Mouse (Mus musculus): ENCODE results near the gene Pde4dip. TPM values are rescaled to one million over a fixed set of nuclear protein-coding genes. Genes with fewer than 3 reads are reported as not detected.

The Pde4dip gene
- polyA plus RNA-seq, 1 experiment from 2014 or later, result 115 TPM

GRCm38 (mm10) chr3:97835888-97836287 is 52.6 kb downstream of the Pde4dip start:
- Histone ChIP-seq H3K4me2 (ENCODE audit: low read depth, low read length) (no peak overlapping the region), H3K9ac (ENCODE audit: low read length) (no peak overlapping the region), H3K27me3 (ENCODE audit: control insufficient read depth, insufficient read depth, low read length) (no peaks in the 10 kb centered on the region), H3K4me1 (ENCODE audit: control insufficient read depth, insufficient read depth, low read length) (peaks cover 16% of the 10 kb centered on the region), H3K9me3 (replicated peaks; ENCODE audit: control insufficient read depth, low read length) (no peaks in the 10 kb centered on the region), H3K4me3 (ENCODE audit: low read length) (no peak overlapping the region), H3K27ac (ENCODE audit: low read length) (no peak overlapping the region), H3K36me3 (ENCODE audit: control insufficient read depth, insufficient read depth) (no peaks in the 10 kb centered on the region; the same call in 1 of the 2 replicates)
- WGBS, result 84% methylated on average over 5 of the region's 5 CpGs
- no peak for ATAC-seq (replicated peaks; ENCODE audit: extremely low read depth, insufficient read depth, low FRiP score)

DNA sequence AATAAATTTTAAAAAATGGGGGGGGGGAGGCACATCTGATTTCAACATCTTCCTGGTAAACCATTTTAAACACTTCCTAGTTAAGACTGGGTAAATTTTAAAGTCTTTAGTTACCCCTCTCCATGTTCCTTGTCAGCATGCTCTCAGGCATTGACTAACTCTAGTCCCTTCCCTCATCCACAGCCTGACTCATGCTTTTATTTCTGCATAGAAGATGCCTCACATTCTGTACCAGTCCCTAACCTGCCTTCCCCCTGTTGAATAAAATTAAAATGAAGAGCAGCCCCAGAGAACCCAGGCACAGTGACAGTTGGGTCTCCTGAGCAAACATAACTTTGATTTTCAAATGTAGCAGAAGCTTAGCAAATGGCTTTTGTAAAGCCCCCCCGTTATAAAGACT is 53.9 kb downstream of the Pde4dip start:
- no peak overlapping the region for H3K9ac ChIP-seq (ENCODE audit: low read length)
- H3K4me2 ChIP-seq (ENCODE audit: low read depth, low read length), result no peak overlapping the region
- no peak overlapping the region for H3K4me3 ChIP-seq (ENCODE audit: low read length)
- H3K9me3 ChIP-seq (replicated peaks; ENCODE audit: control insufficient read depth, low read length), result no peaks in the 10 kb centered on the region
- no peaks in the 10 kb centered on the region for H3K27me3 ChIP-seq (ENCODE audit: control insufficient read depth, insufficient read depth, low read length)
- no peaks in the 10 kb centered on the region for H3K36me3 ChIP-seq (ENCODE audit: control insufficient read depth, insufficient read depth)
- peaks cover 16% of the 10 kb centered on the region for H3K4me1 ChIP-seq (ENCODE audit: control insufficient read depth, insufficient read depth, low read length)
- H3K27ac ChIP-seq (ENCODE audit: low read length), result no peak overlapping the region
- ATAC-seq (replicated peaks; ENCODE audit: extremely low read depth, insufficient read depth, low FRiP score), result no peak
- 56% methylated on average over 1 of the region's 1 CpGs for WGBS

- H3K4me1 ChIP-seq (ENCODE audit: control insufficient read depth, insufficient read depth, low read length), result peaks cover 25% of the 10 kb centered on the region
- H3K9me3 ChIP-seq (replicated peaks; ENCODE audit: control insufficient read depth, low read length), result no peaks in the 10 kb centered on the region
- no peaks in the 10 kb centered on the region for H3K36me3 ChIP-seq (ENCODE audit: control insufficient read depth, insufficient read depth)
- no peak for ATAC-seq (replicated peaks; ENCODE audit: extremely low read depth, insufficient read depth, low FRiP score)
- H3K4me2 ChIP-seq (ENCODE audit: low read depth, low read length), result no peak overlapping the region
- 68% methylated on average over 15 of the region's 15 CpGs for WGBS
- H3K4me3 ChIP-seq (ENCODE audit: low read length), result no peak overlapping the region
- H3K27ac ChIP-seq (ENCODE audit: low read length), result peak overlapping the region; percentile 18; the same call in 1 of the 2 replicates
- H3K9ac ChIP-seq (ENCODE audit: low read length), result no peak overlapping the region
- no peaks in the 10 kb centered on the region for H3K27me3 ChIP-seq (ENCODE audit: control insufficient read depth, insufficient read depth, low read length)
These were observed 56.8 kb downstream of the Pde4dip start for GRCm38 (mm10) chr3:97831564-97832320.

- Histone ChIP-seq H3K9ac (ENCODE audit: low read length) (no peak overlapping the region; the same call in 1 of the 2 replicates), H3K36me3 (ENCODE audit: control insufficient read depth, insufficient read depth) (no peaks in the 10 kb centered on the region), H3K4me1 (ENCODE audit: control insufficient read depth, insufficient read depth, low read length) (peaks cover 26% of the 10 kb centered on the region), H3K4me3 (ENCODE audit: low read length) (no peak overlapping the region), H3K4me2 (ENCODE audit: low read depth, low read length) (no peak overlapping the region), H3K9me3 (replicated peaks; ENCODE audit: control insufficient read depth, low read length) (no peaks in the 10 kb centered on the region), H3K27ac (ENCODE audit: low read length) (no peak overlapping the region), H3K27me3 (ENCODE audit: control insufficient read depth, insufficient read depth, low read length) (no peaks in the 10 kb centered on the region)
- WGBS, result 83% methylated on average over 2 of the region's 2 CpGs
- ATAC-seq (replicated peaks; ENCODE audit: extremely low read depth, insufficient read depth, low FRiP score), result no peak
These were observed 57.9 kb downstream of the Pde4dip start for GRCm38 (mm10) chr3:97830622-97831021.

- WGBS, result 65% methylated on average over 2 of the region's 2 CpGs
- no peak for ATAC-seq (replicated peaks; ENCODE audit: extremely low read depth, insufficient read depth, low FRiP score)
- Histone ChIP-seq H3K4me1 (ENCODE audit: control insufficient read depth, insufficient read depth, low read length) (peaks cover 30% of the 10 kb centered on the region), H3K27ac (ENCODE audit: low read length) (no peak overlapping the region), H3K36me3 (ENCODE audit: control insufficient read depth, insufficient read depth) (no peaks in the 10 kb centered on the region), H3K9ac (ENCODE audit: low read length) (no peak overlapping the region), H3K27me3 (ENCODE audit: control insufficient read depth, insufficient read depth, low read length) (no peaks in the 10 kb centered on the region), H3K9me3 (replicated peaks; ENCODE audit: control insufficient read depth, low read length) (no peaks in the 10 kb centered on the region), H3K4me2 (ENCODE audit: low read depth, low read length) (no peak overlapping the region), H3K4me3 (ENCODE audit: low read length) (no peak overlapping the region)
These were observed 58.4 kb downstream of the Pde4dip start for GRCm38 (mm10) chr3:97830122-97830521.

GRCm38 (mm10) chr3:97828286-97828685 is 60.2 kb downstream of the Pde4dip start:
- Histone ChIP-seq H3K36me3 (ENCODE audit: control insufficient read depth, insufficient read depth) (no peaks in the 10 kb centered on the region), H3K4me3 (ENCODE audit: low read length) (no peak overlapping the region), H3K4me1 (ENCODE audit: control insufficient read depth, insufficient read depth, low read length) (peaks cover 25% of the 10 kb centered on the region), H3K9me3 (replicated peaks; ENCODE audit: control insufficient read depth, low read length) (no peaks in the 10 kb centered on the region), H3K27me3 (ENCODE audit: control insufficient read depth, insufficient read depth, low read length) (0 out of 2 replicates have a peak, but pooled peaks cover 2% of the 10 kb centered on the region), H3K27ac (ENCODE audit: low read length) (peak overlapping the region; percentile 21; the same call in 1 of the 2 replicates), H3K4me2 (ENCODE audit: low read depth, low read length) (no peak overlapping the region), H3K9ac (ENCODE audit: low read length) (no peak overlapping the region)
- WGBS, result 85% methylated on average over 4 of the region's 4 CpGs
- ATAC-seq (replicated peaks; ENCODE audit: extremely low read depth, insufficient read depth, low FRiP score), result no peak

DNA sequence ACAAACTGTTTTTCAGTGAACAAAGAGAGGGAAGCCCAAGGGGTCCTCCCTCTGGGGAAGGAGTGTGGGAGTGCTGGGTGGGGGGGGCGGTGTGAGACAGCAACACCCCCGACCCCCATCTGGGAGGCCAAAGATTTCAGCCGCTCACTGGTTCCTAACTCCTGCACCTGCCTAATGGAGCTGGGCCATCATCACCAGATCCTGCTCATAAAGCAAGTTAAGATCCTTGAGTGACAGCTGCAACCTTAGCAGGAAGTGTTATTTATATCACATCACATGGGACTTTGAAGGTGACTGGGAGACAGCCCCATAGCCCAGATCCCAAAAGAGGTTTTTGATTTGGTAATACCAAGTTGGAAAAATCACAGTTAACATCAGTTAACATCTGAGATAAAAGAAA is 63.3 kb downstream of the Pde4dip start:
- WGBS, result 6% methylated on average over 3 of the region's 3 CpGs
- Histone ChIP-seq H3K27ac (ENCODE audit: low read length) (peak overlapping the region; percentile 98), H3K9me3 (replicated peaks; ENCODE audit: control insufficient read depth, low read length) (no peaks in the 10 kb centered on the region), H3K4me1 (ENCODE audit: control insufficient read depth, insufficient read depth, low read length) (peaks cover 22% of the 10 kb centered on the region), H3K4me3 (ENCODE audit: low read length) (peak overlapping the region; percentile 65), H3K36me3 (ENCODE audit: control insufficient read depth, insufficient read depth) (no peaks in the 10 kb centered on the region), H3K4me2 (ENCODE audit: low read depth, low read length) (peak overlapping the region; percentile 71), H3K27me3 (ENCODE audit: control insufficient read depth, insufficient read depth, low read length) (0 out of 2 replicates have a peak, but pooled peaks cover 3% of the 10 kb centered on the region), H3K9ac (ENCODE audit: low read length) (peak overlapping the region; percentile 86)
- ATAC-seq (replicated peaks; ENCODE audit: extremely low read depth, insufficient read depth, low FRiP score), result peak; percentile 39

DNA sequence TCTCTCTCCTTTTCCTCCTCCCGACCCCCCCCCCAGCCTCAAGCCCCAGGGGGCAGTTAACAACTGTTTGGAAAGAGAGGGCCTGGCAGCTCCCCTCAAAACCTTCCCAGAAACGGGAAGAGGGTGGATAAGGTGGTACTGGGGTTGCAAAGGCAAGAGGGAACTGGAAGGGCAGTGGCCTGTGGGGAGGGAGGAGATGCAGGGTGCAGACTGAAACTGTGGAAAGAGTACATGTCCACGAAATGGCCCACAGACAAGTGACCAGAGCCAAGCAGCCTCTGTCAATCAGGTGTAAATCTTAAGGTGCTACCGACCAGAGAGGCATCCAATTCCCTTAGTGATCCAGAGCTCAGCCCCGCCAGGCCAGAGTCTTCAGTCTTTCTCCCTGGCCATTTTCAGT is 63.8 kb downstream of the Pde4dip start:
- Histone ChIP-seq H3K4me3 (ENCODE audit: low read length) (peak overlapping the region; percentile 65), H3K4me2 (ENCODE audit: low read depth, low read length) (peak overlapping the region; percentile 71), H3K4me1 (ENCODE audit: control insufficient read depth, insufficient read depth, low read length) (peaks cover 25% of the 10 kb centered on the region), H3K9ac (ENCODE audit: low read length) (peak overlapping the region; percentile 86), H3K36me3 (ENCODE audit: control insufficient read depth, insufficient read depth) (no peaks in the 10 kb centered on the region), H3K9me3 (replicated peaks; ENCODE audit: control insufficient read depth, low read length) (no peaks in the 10 kb centered on the region), H3K27me3 (ENCODE audit: control insufficient read depth, insufficient read depth, low read length) (0 out of 2 replicates have a peak, but pooled peaks cover 3% of the 10 kb centered on the region), H3K27ac (ENCODE audit: low read length) (peak overlapping the region; percentile 98)
- 10% methylated on average over 4 of the region's 5 CpGs for WGBS
- peak; percentile 43 for ATAC-seq (replicated peaks; ENCODE audit: extremely low read depth, insufficient read depth, low FRiP score)

- peak overlapping the region; percentile 98 for H3K27ac ChIP-seq (ENCODE audit: low read length)
- under 1% methylated on average over 28 of the region's 29 CpGs for WGBS
- peak overlapping the region; percentile 65 for H3K4me3 ChIP-seq (ENCODE audit: low read length)
- peaks cover 21% of the 10 kb centered on the region for H3K4me1 ChIP-seq (ENCODE audit: control insufficient read depth, insufficient read depth, low read length)
- H3K4me2 ChIP-seq (ENCODE audit: low read depth, low read length), result peak overlapping the region; percentile 71
- H3K9ac ChIP-seq (ENCODE audit: low read length), result peak overlapping the region; percentile 86
- H3K9me3 ChIP-seq (replicated peaks; ENCODE audit: control insufficient read depth, low read length), result no peaks in the 10 kb centered on the region
- ATAC-seq (replicated peaks; ENCODE audit: extremely low read depth, insufficient read depth, low FRiP score), result peak; percentile 86
- no peaks in the 10 kb centered on the region for H3K36me3 ChIP-seq (ENCODE audit: control insufficient read depth, insufficient read depth)
- H3K27me3 ChIP-seq (ENCODE audit: control insufficient read depth, insufficient read depth, low read length), result 0 out of 2 replicates have a peak, but pooled peaks cover 3% of the 10 kb centered on the region
These were observed 64.3 kb downstream of the Pde4dip start for GRCm38 (mm10) chr3:97824011-97824711.

Measured in heart, embryonic 16.5 days (tissue).